Mouse (Mus musculus) ES-Bruce4 (cell line): ENCODE results near the gene Btbd2.

Experiments used
- CTCF ChIP-seq: IDR thresholded peaks from one replicate; pipeline ENCODE4 v1.8.1; 2011; ENCODE audit warnings: low read depth, low read length
- EP300 ChIP-seq: IDR thresholded peaks from 2 replicates; pipeline ENCODE4 v1.6.1; 2011; ENCODE audit warnings: low read depth, low read length; ENCODE audit not compliant: insufficient read depth

- TF ChIP-seq EP300 (no peak), CTCF (no peak)
Observed at GRCm38 (mm10) chr10:80669737-80670485, 13.0 kb upstream of the Btbd2 start.
